17 mouse cellular contexts compared by ENCODE assay signal in the genomic region with DNA sequence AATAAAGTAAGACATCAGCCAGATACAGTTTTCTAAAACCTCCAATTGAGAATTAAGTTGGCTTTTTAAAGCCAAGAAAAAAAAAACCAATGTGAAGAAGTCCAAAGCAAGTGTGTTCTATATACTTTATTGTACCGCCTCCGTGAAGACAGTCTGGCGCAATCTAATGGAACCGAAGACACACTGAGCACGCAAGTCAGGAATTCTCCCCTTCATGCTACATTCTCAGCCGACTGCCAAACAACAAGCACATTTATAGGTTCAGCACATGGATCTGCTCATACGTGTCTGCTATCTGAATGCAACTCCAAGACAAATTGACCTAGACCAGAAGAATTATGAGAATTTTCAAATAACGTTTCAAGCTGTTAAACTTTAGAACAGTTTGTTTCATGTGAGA.
"Had no signal": no experiment of that assay in that cellular context is flagged by ENCODE, and none has a peak within 500 bp of the region (broad histone marks: within the 10 kb centered on the region; RNA-seq: fewer than 3 reads in every experiment).

No protein-coding gene starts in this region.

- H3K27me3 ChIP-seq: liver, embryonic 15.5 days; lung, embryonic 15.5 days; midbrain, embryonic 13.5 days; midbrain, embryonic 15.5 days; neural tube, embryonic 12.5 days had no signal

- H3K27ac ChIP-seq: liver, embryonic 15.5 days; lung, embryonic 15.5 days; midbrain, embryonic 10.5 days; midbrain, embryonic 13.5 days; midbrain, embryonic 15.5 days; neural tube, embryonic 12.5 days had no signal

- H3K36me3 ChIP-seq: liver, embryonic 15.5 days; lung, embryonic 15.5 days; midbrain, embryonic 15.5 days; neural tube, embryonic 12.5 days had no signal

- H3K4me2 ChIP-seq: liver, embryonic 15.5 days; lung, embryonic 15.5 days; midbrain, embryonic 13.5 days; midbrain, embryonic 15.5 days; neural tube, embryonic 12.5 days had no signal

- ATAC-seq: liver, postnatal 0 days; lung, postnatal 0 days; midbrain, embryonic 13.5 days; midbrain, embryonic 15.5 days had no signal

- H3K4me1 ChIP-seq: liver, embryonic 15.5 days; midbrain, embryonic 15.5 days; neural tube, embryonic 12.5 days had no signal

- H3K9me3 ChIP-seq: liver, embryonic 15.5 days; lung, embryonic 15.5 days; midbrain, embryonic 10.5 days; midbrain, embryonic 13.5 days; midbrain, embryonic 15.5 days; neural tube, embryonic 12.5 days had no signal

- DNase-seq: liver, postnatal 0 days; lung, adult 2 months; lung, postnatal 4 days; right cerebral cortex, adult 18-20 months; right cerebral cortex, postnatal 25 days; right cerebral cortex, postnatal 4 days; spleen, adult 18-20 months; thymus, adult 18-20 months; thymus, postnatal 14 days; thymus, postnatal 36 days had no signal

- H3K4me3 ChIP-seq: liver, embryonic 15.5 days; lung, embryonic 15.5 days; midbrain, embryonic 10.5 days; midbrain, embryonic 13.5 days; midbrain, embryonic 15.5 days; neural tube, embryonic 12.5 days had no signal

- H3K9ac ChIP-seq: liver, embryonic 15.5 days; liver, postnatal 0 days; lung, embryonic 15.5 days; midbrain, embryonic 13.5 days; midbrain, embryonic 15.5 days; neural tube, embryonic 12.5 days had no signal
